Mouse (Mus musculus): ENCODE measurements around the gene Ube2d2b. TPM values are rescaled to one million over a fixed set of nuclear protein-coding genes. Genes with fewer than 3 reads are reported as not detected.

Gene Ube2d2b
- not detected in 2 replicates for polyA plus RNA-seq (2012; rRNA removed)

GRCm38 (mm10) chr5:107829998-107830560 lies at the start of gene Ube2d2b:
Gene Ube2d2b (plus strand): TSS chr5:107830099.

GRCm38 (mm10) chr5:107874561-107875260 lies 44.8 kb downstream of the Ube2d2b start, which contains the start of gene Evi5:
Gene Evi5 (minus strand): TSS chr5:107875107.

Other genes with a start within 250 kb of the Ube2d2b start
- 10.1 and 13.8 TPM in 2 replicates for gene Rpap2, start 232.7 kb upstream of the Ube2d2b start, polyA plus RNA-seq (2012; rRNA removed)
- gene Glmn, start 232.2 kb upstream of the Ube2d2b start, polyA plus RNA-seq (2012; rRNA removed): 15.2 and 23.3 TPM in 2 replicates
- 0.20 and 0.24 TPM in 2 replicates for gene Gfi1, start 104.1 kb upstream of the Ube2d2b start, polyA plus RNA-seq (2012; rRNA removed)
- gene Evi5, start 45.0 kb downstream of the Ube2d2b start, polyA plus RNA-seq (2012; rRNA removed): 26.5 and 37.3 TPM in 2 replicates
- gene Rpl5, start 70.4 kb downstream of the Ube2d2b start, polyA plus RNA-seq (2012; rRNA removed): 360 and 564 TPM in 2 replicates
- gene Fam69a, start 157.0 kb downstream of the Ube2d2b start, polyA plus RNA-seq (2012; rRNA removed): 9.2 and 10.3 TPM in 2 replicates
- 80.9 and 109 TPM in 2 replicates for gene Mtf2, start 235.6 kb downstream of the Ube2d2b start, polyA plus RNA-seq (2012; rRNA removed)